Mouse (Mus musculus) thymus, adult 18-20 months (tissue): Measurements from ENCODE around the gene Gys1.
"Not testable (repeated sequence)": the region's sequence is repeated elsewhere in the genome, so short reads cannot be mapped to it uniquely, and the experiment has no call there.

Source experiments
- DNase-seq, 2 experiments: peaks; one replicate each; pipeline ENCODE4 v3.0.0; 2022; ENCODE audit warnings: mixed read lengths in 2 of 2

Gys1 gene

GRCm38 (mm10) chr7:45481374-45481927 lies 46.8 kb downstream of the Gys1 start, which contains the start of gene Tulp2:
TSS of gene Tulp2 (plus strand) at chr7:45481877.
- peak; percentile 48 to 60 for DNase-seq

GRCm38 (mm10) chr7:45482166-45482565 lies 47.5 kb downstream of the Gys1 start:
- DNase-seq = no peak

GRCm38 (mm10) chr7:45484985-45485384 lies 50.3 kb downstream of the Gys1 start:
- not testable (repeated sequence) for DNase-seq

GRCm38 (mm10) chr7:45486158-45486557 lies 51.5 kb downstream of the Gys1 start:
- DNase-seq = no peak

GRCm38 (mm10) chr7:45486761-45487415 lies 52.2 kb downstream of the Gys1 start, which contains the start of gene Gm45808:
TSS of gene Gm45808 (minus strand) at chr7:45486811.
- DNase-seq = no peak

- DNase-seq = no peak
These were observed 53.2 kb downstream of the Gys1 start for GRCm38 (mm10) chr7:45487861-45488292.

- DNase-seq = peak; percentile 25 to 38
These were observed 53.9 kb downstream of the Gys1 start, which contains the start of gene Dhdh for GRCm38 (mm10) chr7:45488293-45489204. TSS of gene Dhdh (minus strand) at chr7:45488805.

GRCm38 (mm10) chr7:45489578-45489977 lies 54.9 kb downstream of the Gys1 start:
- no peak for DNase-seq

GRCm38 (mm10) chr7:45490822-45491221 lies 56.2 kb downstream of the Gys1 start:
- no peak for DNase-seq

- no peak for DNase-seq
These were observed 56.6 kb downstream of the Gys1 start for GRCm38 (mm10) chr7:45491264-45491663.

- DNase-seq = no peak
These were observed 57.7 kb downstream of the Gys1 start for GRCm38 (mm10) chr7:45492225-45492844.

GRCm38 (mm10) chr7:45492951-45493350 lies 58.3 kb downstream of the Gys1 start:
- no peak for DNase-seq

GRCm38 (mm10) chr7:45494548-45494947 lies 59.9 kb downstream of the Gys1 start:
- no peak for DNase-seq

- no peak for DNase-seq
These were observed 63.8 kb downstream of the Gys1 start for GRCm38 (mm10) chr7:45498427-45498826.
